Mouse (Mus musculus) CD4-positive, CD25-positive, alpha-beta regulatory T cell, adult 4 months (primary cell): ENCODE measurements around the gene Adgrl2. TPM values are rescaled to one million over a fixed set of nuclear protein-coding genes. Genes with fewer than 3 reads are reported as not detected.

Source experiments
- ATAC-seq: one replicate; pipeline ENCODE4 v1.8.0; 2017
- polyA plus RNA-seq, 2 experiments: library from polyadenylated mRNA; unstranded; fragments of 100-300 nt; shearing (Covaris generic); gene quantifications; one replicate each; pipeline ENCODE4 v1.2.1; 2017

The Adgrl2 gene
- polyA plus RNA-seq, 2 experiments from 2014 or later = not detected

DNA sequence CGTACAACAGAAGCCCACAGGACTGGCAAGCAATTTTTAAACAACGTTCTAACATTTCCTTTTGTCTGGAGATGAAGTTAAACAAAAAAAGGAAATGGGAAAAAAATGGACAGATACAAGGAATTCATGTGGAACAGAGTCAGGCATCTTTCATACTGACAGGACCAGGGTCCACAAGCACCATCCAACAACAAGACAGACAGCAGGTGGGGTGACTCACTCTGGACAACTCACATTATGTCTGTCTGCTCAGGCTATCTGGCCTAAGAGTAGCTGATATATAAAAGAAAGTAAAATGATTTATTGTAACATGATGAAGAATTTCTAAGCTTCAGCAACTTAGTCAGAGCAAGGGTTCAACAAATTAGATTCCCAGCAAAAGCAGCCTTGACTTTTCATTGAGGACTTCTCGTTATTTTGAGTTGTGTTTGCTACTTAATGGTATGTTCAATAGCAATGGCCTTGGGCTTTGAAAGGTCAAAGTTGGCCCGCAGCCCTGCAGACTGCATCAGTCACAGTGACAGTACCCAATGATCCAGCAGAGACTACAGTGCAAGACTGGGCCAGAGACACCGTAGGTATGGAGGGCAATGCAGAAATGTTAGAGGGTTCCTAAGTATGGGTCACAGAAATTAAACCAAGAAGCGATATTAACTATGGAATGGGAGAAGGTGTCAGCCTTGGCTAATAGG is 171.8 kb downstream of the Adgrl2 start:
- no peak for ATAC-seq

DNA sequence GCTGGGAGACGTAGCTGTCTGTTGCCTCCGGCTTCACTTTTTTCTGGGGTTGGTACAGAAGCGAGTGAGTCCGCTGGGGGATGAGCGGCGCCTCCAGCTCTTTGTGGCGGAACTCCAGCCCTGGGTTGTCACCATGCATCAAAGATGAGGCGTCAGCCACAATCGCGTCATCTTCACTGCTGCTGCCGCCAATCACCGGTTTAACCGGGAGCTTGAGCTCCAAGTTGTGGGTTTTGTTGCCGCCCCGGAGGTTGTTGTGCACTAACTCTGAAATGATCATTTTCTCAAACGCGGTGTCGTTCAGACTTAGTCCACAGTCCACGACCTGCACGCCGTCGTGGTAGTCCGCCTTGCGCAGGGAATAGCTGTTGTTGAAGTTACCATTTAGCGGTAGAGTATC is 172.9 kb downstream of the Adgrl2 start:
- no peak for ATAC-seq

DNA sequence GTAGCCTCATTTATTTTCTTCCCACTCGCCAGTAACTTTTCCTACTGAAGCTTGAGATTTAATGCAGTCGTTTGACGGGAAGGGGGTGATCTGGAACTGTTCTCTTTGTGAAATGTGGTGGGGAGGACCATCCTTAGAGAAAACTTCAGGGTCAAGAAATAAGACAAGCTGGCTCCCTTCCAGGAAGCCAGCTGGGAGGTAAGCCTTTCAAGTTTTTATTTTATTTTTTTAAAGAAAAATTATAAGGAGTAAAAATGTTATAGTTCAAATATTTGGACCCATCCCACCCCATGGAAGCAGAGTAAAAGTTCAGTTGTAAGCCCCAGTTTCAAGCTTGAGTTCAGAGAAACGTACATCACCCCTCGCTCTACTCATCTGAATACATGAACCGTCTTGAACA is 177.2 kb downstream of the Adgrl2 start:
- no peak for ATAC-seq

DNA sequence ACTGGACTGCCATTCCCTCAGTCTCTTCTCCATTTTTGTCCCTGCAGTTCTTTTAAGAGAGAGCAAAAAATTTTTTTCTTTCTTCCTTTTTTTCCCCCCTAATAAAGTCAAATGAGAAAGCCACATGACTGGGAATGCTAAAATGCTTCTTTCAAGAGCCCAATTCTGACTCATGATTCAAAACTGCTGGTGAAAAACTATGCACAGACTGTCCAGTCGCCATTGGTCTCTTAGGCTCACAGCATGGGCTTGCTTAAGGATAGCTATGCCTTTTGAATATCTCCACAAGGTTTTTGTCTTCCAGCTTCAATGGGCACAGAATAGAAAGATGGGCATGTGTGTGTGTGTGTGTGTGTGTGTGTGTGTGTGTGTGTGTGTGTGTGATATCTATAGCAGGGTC is 178.3 kb downstream of the Adgrl2 start:
- no peak for ATAC-seq

DNA sequence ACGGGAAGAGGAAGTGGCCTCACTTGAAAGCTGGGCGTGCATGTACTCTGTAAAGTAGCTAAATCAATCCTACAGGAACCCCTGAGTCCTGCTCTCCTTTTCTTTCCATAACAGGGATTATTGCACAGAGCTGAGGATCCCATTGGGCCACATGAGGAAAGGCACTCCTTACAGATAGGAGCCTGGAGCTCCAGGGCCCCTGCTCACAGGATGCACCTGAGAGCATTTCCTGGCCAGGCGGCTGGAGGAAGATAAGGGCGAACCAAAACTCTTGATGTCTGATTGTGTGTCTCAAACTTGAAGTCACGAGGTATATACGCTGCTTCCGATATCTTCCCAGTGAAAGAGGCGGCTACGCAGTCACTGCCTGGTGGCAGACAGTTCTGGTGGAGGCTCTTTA is 183.4 kb downstream of the Adgrl2 start:
- ATAC-seq = peak; percentile 43

DNA sequence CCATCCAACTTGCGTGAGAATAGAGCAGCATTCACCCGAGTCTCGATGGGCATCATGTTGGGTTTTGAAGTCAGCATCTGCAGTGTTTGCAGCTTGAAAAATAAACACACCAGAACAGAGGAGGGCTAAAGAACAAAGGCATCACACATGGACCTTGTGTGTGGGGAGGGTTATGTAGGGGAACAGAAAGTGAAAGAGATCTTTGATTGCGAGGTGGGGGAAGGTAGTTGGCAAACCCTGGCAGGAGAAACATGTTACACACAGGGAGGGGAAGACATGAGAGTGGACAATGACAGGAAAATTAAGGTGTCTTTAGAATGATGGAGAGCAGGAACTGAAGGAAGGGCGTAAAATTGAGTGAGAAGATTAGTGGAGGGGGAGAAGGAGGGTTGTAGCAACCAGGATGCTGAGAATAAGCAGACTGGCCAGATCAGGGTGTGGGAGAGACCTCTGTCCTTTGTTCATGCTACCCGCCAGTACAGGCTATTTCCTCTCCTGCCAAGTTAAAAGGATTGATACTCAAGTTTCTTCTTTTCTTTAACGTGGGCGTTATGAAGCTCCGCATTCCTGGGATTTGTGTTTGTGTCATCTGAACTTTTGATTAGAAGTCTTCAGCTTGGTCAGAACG is 197.0 kb downstream of the Adgrl2 start:
- ATAC-seq = peak; percentile 32

DNA sequence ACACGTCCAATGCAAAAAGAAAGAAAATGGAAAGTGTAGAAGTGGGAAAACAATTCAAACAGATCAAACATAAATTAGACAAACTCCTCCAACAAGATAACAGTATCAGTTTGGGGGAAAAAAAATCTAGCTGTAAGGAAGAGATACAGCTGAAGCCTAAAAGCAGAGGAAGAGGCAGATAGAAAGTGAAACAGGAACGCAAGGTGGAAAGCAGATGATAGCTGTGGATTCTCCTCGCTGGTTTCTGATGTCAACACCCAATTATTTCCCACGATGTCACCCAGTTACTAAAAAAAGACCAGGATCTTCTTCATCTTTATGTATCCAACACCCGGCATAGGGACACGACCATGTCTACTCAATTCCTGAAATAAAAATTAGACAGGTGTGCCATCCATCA is 220.0 kb downstream of the Adgrl2 start:
- ATAC-seq = no peak
